Mouse (Mus musculus) stomach, postnatal 0 days (tissue): Measurements from ENCODE around the gene Aco2. TPM values are rescaled to one million over a fixed set of nuclear protein-coding genes. Genes with fewer than 3 reads are reported as not detected.
A peak's percentile ranks its signal among the peaks of the same experiment; 100 is the strongest.

Experiments used
- ATAC-seq: fragments of 200-750 bp; cut with Nextera tagmentation; 2 replicates; pipeline ENCODE4 v1.8.0; 2017; ENCODE audit not compliant: low FRiP score, low TSS enrichment
- DNase-seq: peaks from one replicate; pipeline ENCODE4 v3.0.0-alpha.2; 2016; ENCODE audit warnings: low spot score
- H3K27ac ChIP-seq: fragments of 300-500 bp; sonication (generic); replicated peaks from 2 replicates; pipeline ENCODE4 v1.5.1; 2014; ENCODE audit warnings: mild to moderate bottlenecking, control low read depth
- H3K27me3 ChIP-seq: fragments of 300-500 bp; sonication (generic); 2 replicates; pipeline ENCODE4 v1.6.1; 2014; ENCODE audit warnings: low read length; ENCODE audit not compliant: control insufficient read depth, insufficient read depth
- H3K36me3 ChIP-seq: fragments of 300-500 bp; sonication (generic); 2 replicates; pipeline ENCODE4 v1.6.1; 2014; ENCODE audit warnings: low read length, mixed read lengths; ENCODE audit not compliant: control insufficient read depth, insufficient read depth
- H3K4me1 ChIP-seq: fragments of 300-500 bp; sonication (generic); replicated peaks from 2 replicates; pipeline ENCODE4 v1.6.1; 2014; ENCODE audit warnings: antibody characterized with exemption; ENCODE audit not compliant: control insufficient read depth, insufficient read depth
- H3K4me2 ChIP-seq: fragments of 300-500 bp; sonication (generic); replicated peaks from 2 replicates; pipeline ENCODE4 v1.6.1; 2014; ENCODE audit warnings: low read depth, mild to moderate bottlenecking, control low read depth, moderate library complexity
- H3K4me3 ChIP-seq: fragments of 300-500 bp; sonication (generic); 2 replicates; pipeline ENCODE4 v1.5.1; 2014; ENCODE audit warnings: low read depth, low read length, control low read depth
- H3K9ac ChIP-seq: fragments of 300-500 bp; sonication (generic); 2 replicates; pipeline ENCODE4 v1.6.1; 2014; ENCODE audit warnings: mild to moderate bottlenecking, low read length, control low read depth, mixed read lengths
- H3K9me3 ChIP-seq: fragments of 300-500 bp; sonication (generic); 2 replicates; pipeline ENCODE4 v1.6.1; 2016; ENCODE audit warnings: low read length; ENCODE audit not compliant: control insufficient read depth
- CTCF ChIP-seq: IDR thresholded peaks from 2 replicates; pipeline ENCODE4 v1.5.1; 2016; ENCODE audit warnings: antibody characterized with exemption, low read depth, mild to moderate bottlenecking, moderate library complexity
- EP300 ChIP-seq: optimal IDR thresholded peaks from 2 replicates; pipeline ENCODE3; 2016; ENCODE audit warnings: antibody characterized with exemption
- WGBS: fragments of 180-500 bp; shearing (Covaris S2); extraction: QIAGEN DNeasy Blood & Tissue Kit; methylation state at CpG from one replicate; pipeline ENCODE4 v1.1.7; 2014; 5-methylcytosine and 5-hydroxymethylcytosine counted together
- polyA plus RNA-seq: library from polyadenylated mRNA; unstranded; fragments of >200 nt; fragmentation: Nextera tagmentation; extraction: Ambion mirVana; gene quantifications from 2 replicates; pipeline ENCODE4 v1.2.1, GENCODE M21; 2015

Gene Aco2
- 130 and 141 TPM in 2 replicates for polyA plus RNA-seq

GRCm38 (mm10) chr15:81872262-81873136, at the start of gene Aco2:
TSS of gene Aco2 (plus strand) at chr15:81872309.
- Histone ChIP-seq H3K36me3 (peaks cover 12% of the 10 kb centered on the region), H3K9me3 (no peaks in the 10 kb centered on the region), H3K27ac (peak within 1 kb of the TSS; percentile 92), H3K4me3 (peak within 1 kb of the TSS; percentile 98), H3K4me1 (peaks cover 2% of the 10 kb centered on the region; the same call in 1 of the 2 replicates), H3K9ac (peak within 1 kb of the TSS; percentile 91), H3K27me3 (no peaks in the 10 kb centered on the region), H3K4me2 (peak within 1 kb of the TSS; percentile 88)
- DNase-seq = peak; percentile 99
- peak; percentile 91 for ATAC-seq
- no peak for TF ChIP-seq EP300
- TF ChIP-seq CTCF = no peak
- WGBS = under 1% methylated on average over 53 of the region's 53 CpGs

GRCm38 (mm10) chr15:81822631-81823030, 49.5 kb upstream of the Aco2 start:
- peaks cover 32% of the 10 kb centered on the region for H3K36me3 ChIP-seq
- no peak for DNase-seq
- no peak overlapping the region for H3K9ac ChIP-seq
- H3K27ac ChIP-seq = no peak overlapping the region
- TF ChIP-seq CTCF (no peak), EP300 (no peak)
- no peak overlapping the region for H3K4me3 ChIP-seq
- no peaks in the 10 kb centered on the region for H3K4me1 ChIP-seq
- WGBS = 58% methylated on average over 3 of the region's 3 CpGs
- no peak overlapping the region for H3K4me2 ChIP-seq
- ATAC-seq = no peak
- no peaks in the 10 kb centered on the region for H3K9me3 ChIP-seq
- no peaks in the 10 kb centered on the region for H3K27me3 ChIP-seq

- Histone ChIP-seq H3K4me1 (no peaks in the 10 kb centered on the region), H3K27ac (no peak overlapping the region), H3K9me3 (no peaks in the 10 kb centered on the region), H3K9ac (no peak overlapping the region), H3K27me3 (no peaks in the 10 kb centered on the region), H3K4me3 (no peak overlapping the region), H3K36me3 (peaks cover 33% of the 10 kb centered on the region), H3K4me2 (no peak overlapping the region)
- TF ChIP-seq CTCF (no peak), EP300 (no peak)
- DNase-seq (no peak), ATAC-seq (no peak)
- 58% methylated on average over 3 of the region's 3 CpGs for WGBS
Observed at GRCm38 (mm10) chr15:81824832-81825231, 47.3 kb upstream of the Aco2 start.

- Histone ChIP-seq H3K9ac (no peak overlapping the region), H3K4me2 (no peak overlapping the region), H3K27me3 (no peaks in the 10 kb centered on the region), H3K36me3 (peaks cover 19% of the 10 kb centered on the region), H3K4me1 (no peaks in the 10 kb centered on the region), H3K27ac (no peak overlapping the region), H3K9me3 (no peaks in the 10 kb centered on the region), H3K4me3 (no peak overlapping the region)
- DNase-seq (no peak), ATAC-seq (no peak)
- TF ChIP-seq EP300 (no peak), CTCF (no peak)
- 86% methylated on average over 7 of the region's 7 CpGs for WGBS
Observed at GRCm38 (mm10) chr15:81828426-81829207, 43.5 kb upstream of the Aco2 start.

- no peak for ATAC-seq
- H3K36me3 ChIP-seq = peaks cover 14% of the 10 kb centered on the region
- H3K4me2 ChIP-seq = no peak overlapping the region
- H3K4me3 ChIP-seq = no peak overlapping the region
- no peak for DNase-seq
- no peaks in the 10 kb centered on the region for H3K4me1 ChIP-seq
- H3K27ac ChIP-seq = no peak overlapping the region
- H3K9ac ChIP-seq = no peak overlapping the region
- no peaks in the 10 kb centered on the region for H3K27me3 ChIP-seq
- TF ChIP-seq EP300 = no peak
- no peak for TF ChIP-seq CTCF
- WGBS = 54% methylated on average over 2 of the region's 2 CpGs
- no peaks in the 10 kb centered on the region for H3K9me3 ChIP-seq
Observed at GRCm38 (mm10) chr15:81829208-81829580, 42.9 kb upstream of the Aco2 start.
